Comparison of ENCODE assay signal across 9 mouse cellular contexts in genomic region chr13:92636226-92636909, GRCm38 (mm10). TPM values are rescaled to one million over a fixed set of nuclear protein-coding genes. Genes with fewer than 3 reads are reported as not detected.
DNase-seq lines count a peak whose midpoint lies in the region; ATAC-seq and TF ChIP-seq lines count a peak whose summit lies in the region.
"Had no signal": no experiment of that assay in that cellular context is flagged by ENCODE, and none has a peak within 500 bp of the region (broad histone marks: within the 10 kb centered on the region; RNA-seq: fewer than 3 reads in every experiment).

No protein-coding gene starts in this region.

- TF ChIP-seq POLR2A in bone marrow macrophage, adult 2 months (IDR thresholded peaks at IDR 0.05; ENCODE audit: borderline replicate concordance, low read depth, low read length) = no peak
- TF ChIP-seq POLR2A in embryonic fibroblast, embryonic 13.5 days (IDR thresholded peaks at IDR 0.05; ENCODE audit: low read depth, low read length) = no peak
- TF ChIP-seq POLR2A in cerebellum, adult 2 months (IDR thresholded peaks at IDR 0.05; ENCODE audit: borderline replicate concordance, insufficient read depth, low read length) = no peak

- no peak for DNase-seq in kidney, postnatal 0 days (ENCODE audit: low spot score)
- DNase-seq in kidney, adult 11 months = no peak
- no peak for DNase-seq in liver, postnatal 0 days
- DNase-seq in cerebellum, adult 2 months = no peak
- DNase-seq in layer of hippocampus, postnatal 10 days (ENCODE audit: low spot score in 2 of 2) = no peak

- 37% methylated on average over 6 of the region's 6 CpGs for WGBS in kidney, postnatal 0 days
- WGBS in liver, postnatal 0 days (ENCODE audit: insufficient replicate concordance) = 44% methylated on average over 6 of the region's 6 CpGs
- WGBS in cerebellum, adult 2 months = 85% methylated on average over 6 of the region's 6 CpGs

- TF ChIP-seq EP300 in liver, postnatal 0 days (IDR thresholded peaks at IDR 0.05; ENCODE audit: low read depth) = peak; percentile 23; the same call in 1 of the 2 replicates

- no peak for ATAC-seq in kidney, postnatal 0 days (replicated peaks; ENCODE audit: low FRiP score, low read depth)
- no peak for ATAC-seq in liver, postnatal 0 days
- ATAC-seq in erythroid progenitor cell, adult 5-6 weeks (replicated peaks; ENCODE audit: low FRiP score, poor library complexity, severe bottlenecking) = no peak

- no peak for TF ChIP-seq CTCF in kidney, postnatal 0 days (IDR thresholded peaks at IDR 0.05; ENCODE audit: low read depth)
- TF ChIP-seq CTCF in bone marrow macrophage, adult 2 months (IDR thresholded peaks at IDR 0.05; ENCODE audit: low read depth, low read length) = no peak
- no peak for TF ChIP-seq CTCF in embryonic fibroblast, embryonic 13.5 days (IDR thresholded peaks at IDR 0.05; ENCODE audit: borderline replicate concordance, insufficient read depth, low read length)
- TF ChIP-seq CTCF in liver, postnatal 0 days (IDR thresholded peaks at IDR 0.05; ENCODE audit: low read depth) = no peak
- TF ChIP-seq CTCF in cerebellum, adult 2 months (IDR thresholded peaks at IDR 0.05; ENCODE audit: borderline replicate concordance, insufficient read depth, low read depth, low read length) = no peak

- no peak overlapping the region for H3K4me3 ChIP-seq in kidney, postnatal 0 days (replicated peaks; ENCODE audit: low read depth, low read length)
- no peak overlapping the region for H3K4me3 ChIP-seq in bone marrow macrophage, adult 2 months (ENCODE audit: insufficient read depth, low read length)
- H3K4me3 ChIP-seq in embryonic fibroblast, embryonic 13.5 days (ENCODE audit: insufficient read depth, low read length) = no peak overlapping the region
- no peak overlapping the region for H3K4me3 ChIP-seq in liver, postnatal 0 days (ENCODE audit: low read depth, low read length)
- no peak overlapping the region for H3K4me3 ChIP-seq in cerebellum, adult 2 months (replicated peaks; ENCODE audit: insufficient read depth, low read depth, low read length)
- H3K4me3 ChIP-seq: midbrain, embryonic 12.5 days had no signal

- H3K4me2 ChIP-seq in kidney, postnatal 0 days (ENCODE audit: low read length) = no peak overlapping the region
- 0 out of 2 replicates have a peak overlapping the region, but pooled peaks have one; percentile 4 for H3K4me2 ChIP-seq in liver, postnatal 0 days (ENCODE audit: low read depth, low read length)

- H3K9me3 ChIP-seq in kidney, postnatal 0 days (replicated peaks; ENCODE audit: low read length) = no peaks in the 10 kb centered on the region
- H3K9me3 ChIP-seq in liver, postnatal 0 days (ENCODE audit: low read length) = no peaks in the 10 kb centered on the region
- H3K9me3 ChIP-seq: midbrain, embryonic 12.5 days had no signal

- peak overlapping the region; percentile 72 for H3K27ac ChIP-seq in kidney, postnatal 0 days
- H3K27ac ChIP-seq in bone marrow macrophage, adult 2 months (ENCODE audit: insufficient read depth, low read depth, low read length) = 0 out of 2 replicates have a peak overlapping the region, but pooled peaks have one; percentile 3
- H3K27ac ChIP-seq in embryonic fibroblast, embryonic 13.5 days (ENCODE audit: insufficient read depth, low read length) = peak overlapping the region; percentile 81
- H3K27ac ChIP-seq in liver, postnatal 0 days (ENCODE audit: low read depth) = peak overlapping the region; percentile 50; the same call in 1 of the 2 replicates
- no peak overlapping the region for H3K27ac ChIP-seq in cerebellum, adult 2 months (ENCODE audit: insufficient read depth, low read length)
- H3K27ac ChIP-seq: midbrain, embryonic 12.5 days had no signal

- no peaks in the 10 kb centered on the region for H3K27me3 ChIP-seq in kidney, postnatal 0 days (ENCODE audit: insufficient read depth, low read length)
- H3K27me3 ChIP-seq in liver, postnatal 0 days (ENCODE audit: insufficient read depth, low read length) = no peaks in the 10 kb centered on the region
- H3K27me3 ChIP-seq in cerebellum, adult 2 months (ENCODE audit: control insufficient read depth, insufficient read depth, low read length) = no peaks in the 10 kb centered on the region
- H3K27me3 ChIP-seq: midbrain, embryonic 12.5 days had no signal

- no peak overlapping the region for H3K9ac ChIP-seq in kidney, postnatal 0 days (ENCODE audit: low read depth, low read length)
- H3K9ac ChIP-seq in liver, postnatal 0 days (replicated peaks) = no peak overlapping the region
- H3K9ac ChIP-seq: midbrain, embryonic 12.5 days had no signal

- H3K36me3 ChIP-seq in kidney, postnatal 0 days (ENCODE audit: insufficient read depth, low read length) = no peaks in the 10 kb centered on the region
- no peaks in the 10 kb centered on the region for H3K36me3 ChIP-seq in liver, postnatal 0 days (replicated peaks; ENCODE audit: insufficient read depth, low read length)
- H3K36me3 ChIP-seq: midbrain, embryonic 12.5 days had no signal

- H3K4me1 ChIP-seq in kidney, postnatal 0 days (replicated peaks; ENCODE audit: insufficient read depth, low read length) = peaks cover 25% of the 10 kb centered on the region; the same call in 1 of the 2 replicates
- peaks cover 8% of the 10 kb centered on the region for H3K4me1 ChIP-seq in bone marrow macrophage, adult 2 months (ENCODE audit: control insufficient read depth, insufficient read depth, low read length)
- peaks cover 6% of the 10 kb centered on the region for H3K4me1 ChIP-seq in embryonic fibroblast, embryonic 13.5 days (ENCODE audit: control insufficient read depth, insufficient read depth, low read length)
- H3K4me1 ChIP-seq in liver, postnatal 0 days (ENCODE audit: insufficient read depth) = peaks cover 31% of the 10 kb centered on the region
- no peaks in the 10 kb centered on the region for H3K4me1 ChIP-seq in cerebellum, adult 2 months (ENCODE audit: control insufficient read depth, insufficient read depth, low read length)

RNA-seq across cellular contexts. Expression of gene Serinc5, which starts 25.5 kb away (rescaled TPM):
- polyA plus RNA-seq in kidney, postnatal 0 days (2015; fragmentation: Nextera tagmentation; extraction: Ambion mirVana) = 14.3 and 14.8 TPM in 2 replicates
- 16.3 and 17.5 TPM in 2 replicates for polyA plus RNA-seq in bone marrow macrophage, adult 2 months (2012; ENCODE audit: insufficient read depth, insufficient read length, missing spikeins)
- 13.3 and 17.5 TPM in 2 replicates for polyA plus RNA-seq in embryonic fibroblast, embryonic 13.5 days (2011; ENCODE audit: insufficient read length, low read depth, missing spikeins)
- polyA plus RNA-seq in liver, postnatal 0 days (2015; fragmentation: Nextera tagmentation; extraction: Ambion mirVana) = 9.3 and 12.2 TPM in 2 replicates
- polyA plus RNA-seq in cerebellum, adult 2 months (2012; rRNA removed) = 48.1 and 50.7 TPM in 2 replicates
- total RNA-seq in layer of hippocampus, postnatal 10 days (2021) = 10 to 100 TPM; 62.1 to 63.3 TPM
- 33.5 and 56.6 TPM in 2 replicates for total RNA-seq in erythroid progenitor cell, adult 5-6 weeks (2015; ENCODE audit: low replicate concordance)
- total RNA-seq in erythroid progenitor cell, adult 5-6 weeks (2017; ENCODE audit: low replicate concordance) = 44.0 and 54.7 TPM in 2 replicates
